Mouse (Mus musculus) CH12.LX (cell line): Measurements from ENCODE around the gene Ermap. TPM values are rescaled to one million over a fixed set of nuclear protein-coding genes. Genes with fewer than 3 reads are reported as not detected.

ENCODE experiments used
- DNase-seq: peaks from one replicate; pipeline ENCODE4 v3.0.0-alpha.2; 2013; ENCODE audit errors: extremely low read depth
- H3K27ac ChIP-seq: 2 replicates; pipeline ENCODE4 v1.5.1; 2012; ENCODE audit warnings: low read depth, mild to moderate bottlenecking, control low read depth, moderate library complexity; ENCODE audit not compliant: insufficient read depth
- H3K27me3 ChIP-seq: replicated peaks from 2 replicates; pipeline ENCODE3; 2012; ENCODE audit warnings: inconsistent platforms
- H3K36me3 ChIP-seq, 2 experiments: replicated peaks in 1 of 2; 2 replicates each; pipeline versions ENCODE3 to v1.6.1; 2012; ENCODE audit warnings: inconsistent platforms in 1 of 2, low read length in 1 of 2, mild to moderate bottlenecking in 1 of 2, mixed read lengths in 1 of 2, moderate library complexity in 1 of 2; ENCODE audit not compliant: control insufficient read depth in 1 of 2, insufficient read depth in 1 of 2
- H3K4me1 ChIP-seq, 2 experiments: 2 replicates each; pipeline ENCODE4 v1.6.1; 2012; ENCODE audit warnings: inconsistent platforms in 1 of 2, moderate library complexity in 1 of 2; ENCODE audit not compliant: insufficient read depth in 2 of 2, control insufficient read depth in 1 of 2
- H3K4me2 ChIP-seq: 2 replicates; pipeline ENCODE4 v1.6.1; 2012; ENCODE audit warnings: low read depth, mild to moderate bottlenecking, control low read depth; ENCODE audit not compliant: poor library complexity, insufficient read depth, severe bottlenecking
- H3K4me3 ChIP-seq, 3 experiments: fragments of 150-350 bp in 1 of 3; sonication (generic) in 1 of 3; replicated peaks in 1 of 3; 2 replicates each; pipeline versions ENCODE3 to v1.5.1; 2011 to 2012; ENCODE audit warnings: low read depth in 2 of 3, low read length in 2 of 3, mild to moderate bottlenecking in 2 of 3, moderate library complexity in 2 of 3, control low read depth in 1 of 3, improper control_type of control experiment in 1 of 3, inconsistent platforms in 1 of 3, mixed read lengths in 1 of 3; ENCODE audit not compliant: poor library complexity in 1 of 3
- H3K79me2 ChIP-seq: replicated peaks from 2 replicates; pipeline ENCODE4 v1.6.1; 2012; ENCODE audit warnings: mild to moderate bottlenecking, moderate library complexity; ENCODE audit not compliant: control insufficient read depth, poor library complexity, insufficient read depth, severe bottlenecking; ENCODE audit errors: extremely low read depth
- H3K9ac ChIP-seq: 2 replicates; pipeline ENCODE4 v1.6.1; 2012; ENCODE audit warnings: low read depth, mild to moderate bottlenecking, control low read depth, moderate library complexity; ENCODE audit not compliant: insufficient read depth
- H3K9me3 ChIP-seq: replicated peaks from 2 replicates; pipeline ENCODE3; 2012; ENCODE audit warnings: low read length, inconsistent platforms, mixed read lengths
- CHD2 ChIP-seq: IDR thresholded peaks from 2 replicates; pipeline ENCODE4 v1.6.1; 2011; ENCODE audit warnings: low read length, improper control_type of control experiment
- CTCF ChIP-seq, 2 experiments: IDR thresholded peaks in 1 of 2; conservative IDR thresholded peaks in 1 of 2; 2 replicates each; pipeline ENCODE4 v1.5.1; 2011 to 2012; ENCODE audit warnings: low read depth in 2 of 2, low read length in 2 of 2, improper control_type of control experiment in 1 of 2, inconsistent platforms in 1 of 2, mild to moderate bottlenecking in 1 of 2, moderate library complexity in 1 of 2
- E2F4 ChIP-seq: IDR thresholded peaks from 2 replicates; pipeline ENCODE4 v1.6.1; 2011; ENCODE audit warnings: low read depth, low read length, improper control_type of control experiment; ENCODE audit not compliant: insufficient replicate concordance
- GABPA ChIP-seq: IDR thresholded peaks from 2 replicates; pipeline ENCODE4 v1.6.1; 2012; ENCODE audit warnings: low read depth, low read length, improper control_type of control experiment, inconsistent platforms; ENCODE audit not compliant: insufficient replicate concordance
- IRF4 ChIP-seq: IDR thresholded peaks from 2 replicates; pipeline ENCODE4 v1.6.1; 2014; ENCODE audit warnings: low read depth, mild to moderate bottlenecking, inconsistent platforms, low read length, improper control_type of control experiment
- JUN ChIP-seq: IDR thresholded peaks from 2 replicates; pipeline ENCODE4 v1.6.1; 2011; ENCODE audit warnings: low read depth, mild to moderate bottlenecking, low read length, improper control_type of control experiment, moderate library complexity; ENCODE audit not compliant: insufficient read depth
- JUND ChIP-seq: conservative IDR thresholded peaks from 2 replicates; pipeline ENCODE4 v1.6.1; 2011; ENCODE audit warnings: low read depth, low read length, improper control_type of control experiment
- KAT2A ChIP-seq: IDR thresholded peaks from 2 replicates; pipeline ENCODE4 v1.6.1; 2012; ENCODE audit warnings: low read length, improper control_type of control experiment, inconsistent platforms; ENCODE audit not compliant: insufficient replicate concordance
- MAFK ChIP-seq: IDR thresholded peaks from 2 replicates; pipeline ENCODE4 v1.6.1; 2011; ENCODE audit warnings: low read length, improper control_type of control experiment; ENCODE audit not compliant: insufficient replicate concordance
- MEF2A ChIP-seq: IDR thresholded peaks from 2 replicates; pipeline ENCODE4 v1.6.1; 2014; ENCODE audit warnings: low read depth, mild to moderate bottlenecking, inconsistent platforms, low read length, improper control_type of control experiment, borderline replicate concordance
- NELFE ChIP-seq: IDR thresholded peaks from 2 replicates; pipeline ENCODE4 v1.6.1; 2011; ENCODE audit warnings: low read depth, low read length, improper control_type of control experiment
- NRF1 ChIP-seq: IDR thresholded peaks from 2 replicates; pipeline ENCODE4 v1.6.1; 2014; ENCODE audit warnings: low read depth, mild to moderate bottlenecking, inconsistent platforms, low read length, improper control_type of control experiment, moderate library complexity
- POLR2AphosphoS2 ChIP-seq: IDR thresholded peaks from 2 replicates; pipeline ENCODE4 v1.6.1; 2011; ENCODE audit warnings: low read depth, low read length, improper control_type of control experiment
- RAD21 ChIP-seq: IDR thresholded peaks from 2 replicates; pipeline ENCODE4 v1.6.1; 2011; ENCODE audit warnings: low read depth, mild to moderate bottlenecking, low read length, improper control_type of control experiment, moderate library complexity
- RCOR1 ChIP-seq: conservative IDR thresholded peaks from 2 replicates; pipeline ENCODE4 v1.6.1; 2012; ENCODE audit warnings: low read depth, mild to moderate bottlenecking, inconsistent platforms, low read length, improper control_type of control experiment
- SIN3A ChIP-seq: IDR thresholded peaks from 2 replicates; pipeline ENCODE4 v1.6.1; 2012; ENCODE audit warnings: low read length, improper control_type of control experiment, inconsistent platforms
- TCF12 ChIP-seq: IDR thresholded peaks from 2 replicates; pipeline ENCODE4 v1.6.1; 2014; ENCODE audit warnings: low read depth, mild to moderate bottlenecking, inconsistent platforms, low read length, improper control_type of control experiment
- UBTF ChIP-seq: IDR thresholded peaks from 2 replicates; pipeline ENCODE4 v1.6.1; 2012; ENCODE audit warnings: low read depth, mild to moderate bottlenecking, inconsistent platforms, low read length, improper control_type of control experiment, moderate library complexity
- USF2 ChIP-seq: conservative IDR thresholded peaks from 2 replicates; pipeline ENCODE4 v1.6.1; 2011; ENCODE audit warnings: low read depth, low read length, improper control_type of control experiment
- ZMIZ1 ChIP-seq: IDR thresholded peaks from 2 replicates; pipeline ENCODE4 v1.6.1; 2012; ENCODE audit warnings: low read depth, mild to moderate bottlenecking, inconsistent platforms, low read length, improper control_type of control experiment
- ZNF384 ChIP-seq: IDR thresholded peaks from 2 replicates; pipeline ENCODE4 v1.6.1; 2012; ENCODE audit warnings: low read depth, low read length, improper control_type of control experiment, inconsistent platforms
- dilution Hi-C: fragments of 300-500 bp; cut with MboI; formaldehyde crosslinking; loops from 2 replicates; pipeline ENCODE4 v1.14.3; 2020; ENCODE audit warnings: low sequenced_read_pairs; ENCODE audit not compliant: extremely low pct_unique_long_range_greater_than_20kb, extremely low pct_ligation_motif_present
- in situ Hi-C: fragments of 300-500 bp; cut with MboI; formaldehyde crosslinking; loops from 3 replicates; pipeline ENCODE4 v1.14.3; 2019; ENCODE audit warnings: low sequenced_read_pairs, low pct_ligation_motif_present, low pct_unique_long_range_greater_than_20kb, mixed read lengths
- polyA plus RNA-seq: library from polyadenylated mRNA; unstranded; fragments of >175 nt; gene quantifications from 2 replicates; pipeline ENCODE4 v1.2.1, GENCODE M21; 2012; ENCODE audit warnings: low read depth; ENCODE audit not compliant: insufficient read length
- total RNA-seq, 2 experiments: library from RNA; depleted of rRNA; stranded (reverse); fragments of 300-350 nt in 1 of 2; fragments of >200 nt in 1 of 2; gene quantifications; 2 replicates each; pipeline ENCODE4 v1.2.3; 2012 to 2014

The Ermap gene
- total and polyA plus RNA-seq, 3 experiments = not detected

DNA sequence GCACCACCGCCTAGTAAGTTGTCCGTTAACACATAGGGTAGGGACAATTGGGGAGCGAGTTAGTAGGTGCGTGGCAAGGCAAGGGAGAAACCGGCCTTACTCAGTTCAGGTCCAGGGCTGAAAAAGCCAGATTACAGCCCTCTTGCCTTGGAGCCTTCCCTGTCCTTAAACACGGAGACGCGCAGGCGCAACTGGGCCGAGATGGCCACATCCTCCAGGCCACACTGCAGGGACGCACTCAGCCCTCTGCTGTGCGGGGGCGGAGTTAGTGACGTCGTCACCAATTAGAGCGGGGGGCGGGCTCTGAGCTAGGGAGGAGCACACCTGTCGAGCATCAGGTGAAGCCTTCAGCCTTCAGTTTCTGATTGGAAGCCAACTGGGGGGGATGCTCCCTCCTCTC lies 51.6 kb downstream of the Ermap start:
- Histone ChIP-seq H3K27me3 (no peaks in the 10 kb centered on the region), H3K9me3 (no peaks in the 10 kb centered on the region), H3K9ac (no peak overlapping the region), H3K4me3 (no peak overlapping the region), H3K79me2 (no peaks in the 10 kb centered on the region), H3K27ac (no peak overlapping the region), H3K36me3 (peaks cover 44 to 59% of the 10 kb centered on the region in 2 experiments), H3K4me2 (no peak overlapping the region), H3K4me1 (peaks cover 3 to 4% of the 10 kb centered on the region in 2 experiments; a peak in 3 of 4 replicates)
- in situ Hi-C loops = no loop called here
- dilution Hi-C loops = no loop called here
- DNase-seq = no peak
- TF ChIP-seq SIN3A (no peak), NELFE (no peak), ZNF384 (no peak), RCOR1 (no peak), NRF1 (no peak), IRF4 (no peak)

DNA sequence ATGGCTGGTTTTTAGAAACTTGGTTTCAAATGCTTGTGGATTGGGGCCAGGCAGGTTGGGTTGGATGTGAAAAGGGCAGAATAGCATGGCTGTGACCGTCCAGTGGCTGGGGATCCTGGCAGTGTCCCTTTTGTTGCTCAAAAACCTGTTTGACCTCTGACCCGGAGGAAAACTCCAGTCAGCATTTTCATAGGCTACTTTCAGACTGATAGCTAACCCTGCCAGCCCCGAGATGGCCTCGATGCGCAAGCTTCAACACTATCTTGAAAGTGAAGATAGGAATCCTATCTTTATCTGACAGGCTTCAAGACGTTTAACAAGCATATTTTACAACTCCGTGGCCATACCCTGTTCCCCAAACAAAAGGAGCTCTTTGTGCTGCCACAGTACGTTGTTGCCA lies 52.5 kb downstream of the Ermap start:
- H3K79me2 ChIP-seq = no peaks in the 10 kb centered on the region
- no peak overlapping the region for H3K4me3 ChIP-seq
- TF ChIP-seq TCF12 (no peak), POLR2AphosphoS2 (no peak), CHD2 (no peak), RAD21 (no peak), MAFK (no peak), JUND (no peak), ZMIZ1 (no peak), E2F4 (no peak), NELFE (no peak), JUN (no peak), GABPA (no peak), IRF4 (no peak), MEF2A (no peak), UBTF (no peak), USF2 (no peak), KAT2A (no peak), CTCF (conservative IDR thresholded peaks at IDR 0.05 in 1 of 2, IDR thresholded peaks at IDR 0.05 in 1 of 2; ENCODE audit: low read depth in 2 of 2, low read length in 2 of 2) (no peak)
- no peak overlapping the region for H3K27ac ChIP-seq
- DNase-seq = no peak
- no peaks in the 10 kb centered on the region for H3K27me3 ChIP-seq
- H3K9ac ChIP-seq = no peak overlapping the region
- dilution Hi-C loops = no loop called here
- no peaks in the 10 kb centered on the region for H3K9me3 ChIP-seq
- in situ Hi-C loops = no loop called here
- H3K36me3 ChIP-seq = peaks cover 52 to 67% of the 10 kb centered on the region in 2 experiments
- H3K4me1 ChIP-seq = peaks cover 3 to 5% of the 10 kb centered on the region in 2 experiments; a peak in 3 of 4 replicates
- no peak overlapping the region for H3K4me2 ChIP-seq
